In the genomic region with DNA sequence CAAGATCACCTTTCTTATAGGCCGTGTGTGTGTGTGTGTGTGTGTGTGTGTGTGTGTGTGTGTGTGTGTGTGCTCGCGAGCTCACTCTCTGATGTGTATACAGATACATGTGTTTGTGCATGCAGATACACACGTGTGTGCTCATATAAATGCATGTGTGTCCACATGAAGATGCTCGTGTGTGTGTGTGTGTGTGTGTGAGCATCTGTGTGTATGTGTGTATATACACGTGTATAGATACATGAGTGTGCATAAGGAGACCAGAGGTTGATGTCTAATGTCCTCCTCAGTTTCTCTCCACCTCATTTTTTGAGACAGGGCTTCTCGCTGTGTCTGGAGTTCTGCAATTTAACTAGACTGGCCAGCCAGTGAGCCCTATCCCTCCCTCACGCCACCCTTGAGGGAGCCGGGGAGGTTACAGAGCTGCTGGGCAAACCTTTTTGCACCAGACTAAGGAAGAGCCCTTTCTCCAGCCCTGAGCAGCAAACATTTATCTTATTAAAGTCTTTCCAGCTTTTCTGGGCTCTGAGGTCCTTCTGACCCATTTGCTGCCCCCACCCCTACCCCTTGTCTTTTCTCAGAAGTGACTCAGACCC, we compare ENCODE assay signal across 9 mouse cellular contexts. TPM values are rescaled to one million over a fixed set of nuclear protein-coding genes. Genes with fewer than 3 reads are reported as not detected.
DNase-seq lines count a peak whose midpoint lies in the region; ATAC-seq and TF ChIP-seq lines count a peak whose summit lies in the region.
"Had no signal": no experiment of that assay in that cellular context is flagged by ENCODE, and none has a peak within 500 bp of the region (broad histone marks: within the 10 kb centered on the region; RNA-seq: fewer than 3 reads in every experiment).

No protein-coding gene starts in this region.

- no peak for TF ChIP-seq EP300 in stomach, postnatal 0 days (optimal IDR thresholded peaks at IDR 0.05)

- no peak; the same call in 1 of the 2 replicates for ATAC-seq in heart, embryonic 12.5 days (ENCODE audit: insufficient number of reproducible peaks, low FRiP score)
- ATAC-seq in limb, embryonic 14.5 days (ENCODE audit: low FRiP score, low read depth) = no peak
- no peak for ATAC-seq in stomach, postnatal 0 days (ENCODE audit: low FRiP score, low TSS enrichment)

- H3K36me3 ChIP-seq in heart, embryonic 12.5 days = peaks cover 24% of the 10 kb centered on the region
- H3K36me3 ChIP-seq in limb, embryonic 14.5 days (ENCODE audit: control insufficient read depth, insufficient read depth, low read length) = peaks cover 19% of the 10 kb centered on the region
- no peaks in the 10 kb centered on the region for H3K36me3 ChIP-seq in stomach, postnatal 0 days (ENCODE audit: control insufficient read depth, insufficient read depth, low read length)

- no peaks in the 10 kb centered on the region for H3K27me3 ChIP-seq in heart, embryonic 12.5 days (replicated peaks)
- no peaks in the 10 kb centered on the region for H3K27me3 ChIP-seq in limb, embryonic 14.5 days (ENCODE audit: control insufficient read depth, insufficient read depth, low read length)
- H3K27me3 ChIP-seq in stomach, postnatal 0 days (ENCODE audit: control insufficient read depth, insufficient read depth, low read length) = no peaks in the 10 kb centered on the region

- TF ChIP-seq CTCF in stomach, postnatal 0 days (IDR thresholded peaks at IDR 0.05; ENCODE audit: low read depth) = no peak

- H3K9ac ChIP-seq in heart, embryonic 12.5 days = peak overlapping the region; percentile 40; the same call in 1 of the 2 replicates
- H3K9ac ChIP-seq in limb, embryonic 14.5 days (ENCODE audit: low read depth, low read length, severe bottlenecking) = 0 out of 2 replicates have a peak overlapping the region, but pooled peaks have one; percentile 21
- H3K9ac ChIP-seq in stomach, postnatal 0 days (ENCODE audit: low read length) = no peak overlapping the region

- no peak for DNase-seq in heart, adult 8-10 months (ENCODE audit: low spot score)
- peak; percentile 12 for DNase-seq in thymus, postnatal 0 days (ENCODE audit: low spot score)
- DNase-seq in thymus, postnatal 4 days = no peak
- DNase-seq in limb, embryonic 14.5 days (ENCODE audit: low spot score) = no peak
- no peak for DNase-seq in stomach, postnatal 0 days (ENCODE audit: low spot score)
- no peak for DNase-seq in thymus, postnatal 36 days
- DNase-seq in right cerebral cortex, postnatal 25 days = no peak
- DNase-seq: cerebellum, postnatal 10 days had no signal

- WGBS in heart, embryonic 12.5 days = 50% methylated on average over 9 of the region's 9 CpGs
- WGBS in limb, embryonic 14.5 days = 55% methylated on average over 9 of the region's 9 CpGs
- 65% methylated on average over 9 of the region's 9 CpGs for WGBS in stomach, postnatal 0 days

- peak overlapping the region; percentile 84 for H3K27ac ChIP-seq in heart, embryonic 12.5 days (ENCODE audit: poor library complexity, severe bottlenecking)
- H3K27ac ChIP-seq in limb, embryonic 14.5 days (replicated peaks; ENCODE audit: low read depth, low read length) = peak overlapping the region; percentile 63
- H3K27ac ChIP-seq in stomach, postnatal 0 days (replicated peaks) = peak overlapping the region; percentile 56

- H3K9me3 ChIP-seq in heart, embryonic 12.5 days (replicated peaks) = no peaks in the 10 kb centered on the region
- no peaks in the 10 kb centered on the region for H3K9me3 ChIP-seq in limb, embryonic 14.5 days (ENCODE audit: control insufficient read depth, low read length)
- no peaks in the 10 kb centered on the region for H3K9me3 ChIP-seq in stomach, postnatal 0 days (ENCODE audit: control insufficient read depth, low read length)

- H3K4me3 ChIP-seq in heart, embryonic 12.5 days = no peak overlapping the region
- no peak overlapping the region; the same call in 1 of the 2 replicates for H3K4me3 ChIP-seq in limb, embryonic 14.5 days (replicated peaks; ENCODE audit: low read length)
- H3K4me3 ChIP-seq in stomach, postnatal 0 days (ENCODE audit: low read depth, low read length) = no peak overlapping the region

- H3K4me2 ChIP-seq in heart, embryonic 12.5 days = peak overlapping the region; percentile 54
- peak overlapping the region; percentile 26 for H3K4me2 ChIP-seq in limb, embryonic 14.5 days (replicated peaks; ENCODE audit: low read depth, low read length, severe bottlenecking)
- no peak overlapping the region for H3K4me2 ChIP-seq in stomach, postnatal 0 days (replicated peaks; ENCODE audit: low read depth)

- peaks cover 47% of the 10 kb centered on the region for H3K4me1 ChIP-seq in heart, embryonic 12.5 days (replicated peaks)
- H3K4me1 ChIP-seq in limb, embryonic 14.5 days (ENCODE audit: control insufficient read depth, insufficient read depth, low read length) = peaks cover 20% of the 10 kb centered on the region
- 0 out of 2 replicates have a peak, but pooled peaks cover 2% of the 10 kb centered on the region for H3K4me1 ChIP-seq in stomach, postnatal 0 days (replicated peaks; ENCODE audit: control insufficient read depth, insufficient read depth)

- TF ChIP-seq POLR2A in limb, embryonic 14.5 days (IDR thresholded peaks at IDR 0.05; ENCODE audit: borderline replicate concordance, extremely low read depth, insufficient read depth, insufficient read length) = no peak

RNA-seq across cellular contexts. Expression of a gene that starts 11.6 kb away (rescaled TPM):
- 0.09 TPM in 1 of 2 replicates, not detected in the other for polyA plus RNA-seq in heart, embryonic 12.5 days (2016; fragmentation: Nextera tagmentation; extraction: Ambion mirVana)
- not detected for total RNA-seq in heart, adult 8-10 months (2022)
- polyA plus RNA-seq in thymus, postnatal 0 days (2015; fragmentation: Nextera tagmentation; extraction: Ambion mirVana) = not detected in 2 replicates
- 0.36 and 0.44 TPM in 2 replicates for polyA plus RNA-seq in limb, embryonic 14.5 days (2012; rRNA removed)
- polyA plus RNA-seq in limb, embryonic 14.5 days (2014; fragmentation: Nextera tagmentation; extraction: Ambion mirVana) = 0.10 TPM in 1 of 2 replicates, not detected in the other
- not detected in 2 replicates for polyA plus RNA-seq in stomach, postnatal 0 days (2015; fragmentation: Nextera tagmentation; extraction: Ambion mirVana)

RNA-seq across cellular contexts. Expression of a gene that starts 14.4 kb away (rescaled TPM):
- 95.7 and 97.5 TPM in 2 replicates for polyA plus RNA-seq in heart, embryonic 12.5 days (2016; fragmentation: Nextera tagmentation; extraction: Ambion mirVana)
- 1 to 10 TPM; 2.3 to 5.2 (median 2.8) TPM for total RNA-seq in heart, adult 8-10 months (2022)
- polyA plus RNA-seq in thymus, postnatal 0 days (2015; fragmentation: Nextera tagmentation; extraction: Ambion mirVana) = 32.8 and 36.7 TPM in 2 replicates
- 67.0 and 71.9 TPM in 2 replicates for polyA plus RNA-seq in limb, embryonic 14.5 days (2012; rRNA removed)
- polyA plus RNA-seq in limb, embryonic 14.5 days (2014; fragmentation: Nextera tagmentation; extraction: Ambion mirVana) = 108 and 121 TPM in 2 replicates
- 43.4 and 46.4 TPM in 2 replicates for polyA plus RNA-seq in stomach, postnatal 0 days (2015; fragmentation: Nextera tagmentation; extraction: Ambion mirVana)

RNA-seq across cellular contexts. Expression of a gene that starts 32.6 kb away (rescaled TPM):
- polyA plus RNA-seq in heart, embryonic 12.5 days (2016; fragmentation: Nextera tagmentation; extraction: Ambion mirVana) = 153 and 163 TPM in 2 replicates
- total RNA-seq in heart, adult 8-10 months (2022) = 10 to 100 TPM; 67.0 to 78.6 (median 70.5) TPM
- polyA plus RNA-seq in thymus, postnatal 0 days (2015; fragmentation: Nextera tagmentation; extraction: Ambion mirVana) = 251 and 260 TPM in 2 replicates
- 278 and 361 TPM in 2 replicates for polyA plus RNA-seq in limb, embryonic 14.5 days (2012; rRNA removed)
- 252 and 264 TPM in 2 replicates for polyA plus RNA-seq in limb, embryonic 14.5 days (2014; fragmentation: Nextera tagmentation; extraction: Ambion mirVana)
- polyA plus RNA-seq in stomach, postnatal 0 days (2015; fragmentation: Nextera tagmentation; extraction: Ambion mirVana) = 191 and 194 TPM in 2 replicates
